Mouse (Mus musculus): ENCODE measurements around the gene Eva1b. TPM values are rescaled to one million over a fixed set of nuclear protein-coding genes. Genes with fewer than 3 reads are reported as not detected.

Gene Eva1b
- polyA plus RNA-seq, 1 experiment from 2014 or later: 149 TPM

GRCm38 (mm10) chr4:126131290-126132121 is 16.0 kb upstream of the Eva1b start:
- TF ChIP-seq CTCF (IDR thresholded peaks at IDR 0.05; ENCODE audit: low read depth): no peak
- Histone ChIP-seq H3K27ac (peak overlapping the region; percentile 87), H3K36me3 (ENCODE audit: insufficient read depth, low read length) (peaks cover 33% of the 10 kb centered on the region), H3K27me3 (ENCODE audit: insufficient read depth, low read length) (no peaks in the 10 kb centered on the region), H3K4me2 (ENCODE audit: low read length) (no peak overlapping the region), H3K9me3 (replicated peaks; ENCODE audit: low read length) (no peaks in the 10 kb centered on the region), H3K9ac (ENCODE audit: low read depth, low read length) (no peak overlapping the region), H3K4me3 (replicated peaks; ENCODE audit: low read depth, low read length) (no peak overlapping the region), H3K4me1 (replicated peaks; ENCODE audit: insufficient read depth, low read length) (peaks cover 34% of the 10 kb centered on the region)
- ATAC-seq (replicated peaks; ENCODE audit: low FRiP score, low read depth) (peak; percentile 64), DNase-seq (ENCODE audit: low spot score) (peak; percentile 74)
- 44% methylated on average over 10 of the region's 10 CpGs for WGBS

- DNase-seq (ENCODE audit: low spot score) (no peak), ATAC-seq (replicated peaks; ENCODE audit: low FRiP score, low read depth) (no peak)
- Histone ChIP-seq H3K9me3 (replicated peaks; ENCODE audit: low read length) (no peaks in the 10 kb centered on the region), H3K27ac (peak overlapping the region; percentile 87), H3K4me1 (replicated peaks; ENCODE audit: insufficient read depth, low read length) (peaks cover 34% of the 10 kb centered on the region), H3K4me2 (ENCODE audit: low read length) (no peak overlapping the region), H3K4me3 (replicated peaks; ENCODE audit: low read depth, low read length) (no peak overlapping the region), H3K27me3 (ENCODE audit: insufficient read depth, low read length) (no peaks in the 10 kb centered on the region), H3K36me3 (ENCODE audit: insufficient read depth, low read length) (peaks cover 40% of the 10 kb centered on the region), H3K9ac (ENCODE audit: low read depth, low read length) (no peak overlapping the region)
- WGBS: 52% methylated on average over 6 of the region's 6 CpGs
- no peak for TF ChIP-seq CTCF (IDR thresholded peaks at IDR 0.05; ENCODE audit: low read depth)
Observed at GRCm38 (mm10) chr4:126132636-126133264, 14.8 kb upstream of the Eva1b start.

- Histone ChIP-seq H3K27ac (no peak overlapping the region), H3K36me3 (ENCODE audit: insufficient read depth, low read length) (peaks cover 37% of the 10 kb centered on the region)
Observed at GRCm38 (mm10) chr4:126134236-126134635, 13.3 kb upstream of the Eva1b start.

GRCm38 (mm10) chr4:126134639-126135038 is 12.9 kb upstream of the Eva1b start:
- DNase-seq (ENCODE audit: low spot score): no peak
- no peak overlapping the region for H3K27ac ChIP-seq

More at GRCm38 (mm10) chr4:126134236-126134635, 13.3 kb upstream of the Eva1b start:
- peaks cover 34% of the 10 kb centered on the region for H3K4me1 ChIP-seq (replicated peaks; ENCODE audit: insufficient read depth, low read length)
- H3K4me2 ChIP-seq (ENCODE audit: low read length): no peak overlapping the region
- WGBS: 93% methylated on average over 4 of the region's 4 CpGs
- no peak overlapping the region for H3K9ac ChIP-seq (ENCODE audit: low read depth, low read length)
- H3K4me3 ChIP-seq (replicated peaks; ENCODE audit: low read depth, low read length): no peak overlapping the region
- no peaks in the 10 kb centered on the region for H3K9me3 ChIP-seq (replicated peaks; ENCODE audit: low read length)
- TF ChIP-seq CTCF (IDR thresholded peaks at IDR 0.05; ENCODE audit: low read depth): no peak
- H3K27me3 ChIP-seq (ENCODE audit: insufficient read depth, low read length): no peaks in the 10 kb centered on the region
- ATAC-seq (replicated peaks; ENCODE audit: low FRiP score, low read depth): no peak
- DNase-seq (ENCODE audit: low spot score): no peak

GRCm38 (mm10) chr4:126137773-126138172 is 9.8 kb upstream of the Eva1b start:
- Histone ChIP-seq H3K4me1 (replicated peaks; ENCODE audit: insufficient read depth, low read length) (peaks cover under 1% of the 10 kb centered on the region; the same call in 1 of the 2 replicates), H3K27ac (no peak overlapping the region), H3K9me3 (replicated peaks; ENCODE audit: low read length) (no peaks in the 10 kb centered on the region), H3K4me3 (replicated peaks; ENCODE audit: low read depth, low read length) (no peak overlapping the region), H3K4me2 (ENCODE audit: low read length) (no peak overlapping the region), H3K27me3 (ENCODE audit: insufficient read depth, low read length) (no peaks in the 10 kb centered on the region), H3K9ac (ENCODE audit: low read depth, low read length) (no peak overlapping the region), H3K36me3 (ENCODE audit: insufficient read depth, low read length) (peaks cover 43% of the 10 kb centered on the region)
- 80% methylated on average over 4 of the region's 4 CpGs for WGBS
- DNase-seq (ENCODE audit: low spot score): no peak
- no peak for ATAC-seq (replicated peaks; ENCODE audit: low FRiP score, low read depth)
- no peak for TF ChIP-seq CTCF (IDR thresholded peaks at IDR 0.05; ENCODE audit: low read depth)

More at GRCm38 (mm10) chr4:126134639-126135038, 12.9 kb upstream of the Eva1b start:
- no peak for TF ChIP-seq CTCF (IDR thresholded peaks at IDR 0.05; ENCODE audit: low read depth)
- Histone ChIP-seq H3K27me3 (ENCODE audit: insufficient read depth, low read length) (no peaks in the 10 kb centered on the region), H3K4me3 (replicated peaks; ENCODE audit: low read depth, low read length) (no peak overlapping the region), H3K4me1 (replicated peaks; ENCODE audit: insufficient read depth, low read length) (peaks cover 32% of the 10 kb centered on the region), H3K9ac (ENCODE audit: low read depth, low read length) (no peak overlapping the region), H3K36me3 (ENCODE audit: insufficient read depth, low read length) (peaks cover 38% of the 10 kb centered on the region), H3K4me2 (ENCODE audit: low read length) (no peak overlapping the region), H3K9me3 (replicated peaks; ENCODE audit: low read length) (no peaks in the 10 kb centered on the region)
- WGBS: 79% methylated on average over 4 of the region's 4 CpGs
- ATAC-seq (replicated peaks; ENCODE audit: low FRiP score, low read depth): no peak

- Histone ChIP-seq H3K9ac (ENCODE audit: low read depth, low read length) (no peak overlapping the region), H3K4me2 (ENCODE audit: low read length) (no peak overlapping the region), H3K4me1 (replicated peaks; ENCODE audit: insufficient read depth, low read length) (peaks cover 5% of the 10 kb centered on the region; the same call in 1 of the 2 replicates), H3K9me3 (replicated peaks; ENCODE audit: low read length) (no peaks in the 10 kb centered on the region), H3K36me3 (ENCODE audit: insufficient read depth, low read length) (peaks cover 36% of the 10 kb centered on the region), H3K27me3 (ENCODE audit: insufficient read depth, low read length) (no peaks in the 10 kb centered on the region), H3K27ac (peak overlapping the region; percentile 20; the same call in 1 of the 2 replicates), H3K4me3 (replicated peaks; ENCODE audit: low read depth, low read length) (no peak overlapping the region)
- DNase-seq (ENCODE audit: low spot score): no peak
- TF ChIP-seq CTCF (IDR thresholded peaks at IDR 0.05; ENCODE audit: low read depth): no peak
- ATAC-seq (replicated peaks; ENCODE audit: low FRiP score, low read depth): no peak
- WGBS: 64% methylated on average over 5 of the region's 5 CpGs
Observed at GRCm38 (mm10) chr4:126141021-126141420, 6.5 kb upstream of the Eva1b start.
